Mouse (Mus musculus) midbrain, embryonic 12.5 days (tissue): Measurements from ENCODE around the gene Grk2. TPM values are rescaled to one million over a fixed set of nuclear protein-coding genes. Genes with fewer than 3 reads are reported as not detected.
A peak's percentile ranks its signal among the peaks of the same experiment; 100 is the strongest.

Source experiments
- ATAC-seq: fragments of 200-750 bp; cut with Nextera tagmentation; 2 replicates; pipeline ENCODE4 v1.8.0; 2017; ENCODE audit warnings: low read depth, moderate TSS enrichment, moderate library complexity; ENCODE audit not compliant: low FRiP score
- H3K27ac ChIP-seq: fragments of 300-500 bp; sonication (generic); replicated peaks from 2 replicates; pipeline ENCODE4 v1.5.1; 2016; ENCODE audit warnings: mild to moderate bottlenecking
- H3K27me3 ChIP-seq: fragments of 300-500 bp; sonication (generic); 2 replicates; pipeline ENCODE4 v1.6.1; 2016; ENCODE audit warnings: mild to moderate bottlenecking
- H3K36me3 ChIP-seq: fragments of 300-500 bp; sonication (generic); 2 replicates; pipeline ENCODE4 v1.6.1; 2016
- H3K4me1 ChIP-seq: fragments of 300-500 bp; sonication (generic); 2 replicates; pipeline ENCODE4 v1.6.1; 2016
- H3K4me2 ChIP-seq: fragments of 300-500 bp; sonication (generic); replicated peaks from 2 replicates; pipeline ENCODE4 v1.6.1; 2016; ENCODE audit warnings: mild to moderate bottlenecking, moderate library complexity
- H3K4me3 ChIP-seq: fragments of 300-500 bp; sonication (generic); 2 replicates; pipeline ENCODE4 v1.5.1; 2016; ENCODE audit warnings: mild to moderate bottlenecking
- H3K9ac ChIP-seq: fragments of 300-500 bp; sonication (generic); replicated peaks from 2 replicates; pipeline ENCODE4 v1.6.1; 2016; ENCODE audit warnings: mild to moderate bottlenecking, moderate library complexity
- H3K9me3 ChIP-seq: fragments of 300-500 bp; sonication (generic); 2 replicates; pipeline ENCODE4 v1.6.1; 2016; ENCODE audit warnings: mild to moderate bottlenecking
- WGBS: fragments of 180-500 bp; shearing (Covaris S2); methylation state at CpG from one replicate; pipeline ENCODE4 v1.1.7; 2016; 5-methylcytosine and 5-hydroxymethylcytosine counted together
- polyA plus RNA-seq: library from polyadenylated mRNA; unstranded; fragments of >200 nt; fragmentation: Nextera tagmentation; extraction: Ambion mirVana; gene quantifications from 2 replicates; pipeline ENCODE4 v1.2.1, GENCODE M21; 2016

The Grk2 gene
- polyA plus RNA-seq, 1 experiment from 2014 or later = 19.3 TPM

DNA sequence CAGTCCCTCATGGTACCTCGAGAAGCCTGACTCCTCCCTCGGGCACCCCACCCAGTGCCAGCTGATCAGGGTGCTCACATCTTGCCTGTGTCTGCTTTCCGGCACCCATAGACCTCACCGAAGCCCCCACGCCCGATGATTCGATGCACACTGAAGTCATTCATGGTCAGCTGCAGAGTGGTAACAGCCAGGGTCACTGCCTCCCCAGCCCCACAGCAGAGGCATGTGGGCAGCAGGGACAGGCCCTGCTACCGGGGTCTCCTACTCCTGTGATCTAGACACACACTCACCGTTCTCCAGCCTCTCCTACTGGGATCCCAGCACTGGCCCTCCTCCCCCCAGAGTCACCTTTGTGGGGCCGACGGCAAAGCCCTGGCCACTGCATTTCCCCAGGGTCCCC lies 14.9 kb downstream of the Grk2 start:
- no peak overlapping the region for H3K27ac ChIP-seq
- WGBS = 92% methylated on average over 11 of the region's 11 CpGs
- H3K27me3 ChIP-seq = no peaks in the 10 kb centered on the region
- H3K4me3 ChIP-seq = no peak overlapping the region
- H3K36me3 ChIP-seq = peaks cover 77% of the 10 kb centered on the region
- no peak for ATAC-seq
- H3K4me2 ChIP-seq = no peak overlapping the region
- H3K9me3 ChIP-seq = no peaks in the 10 kb centered on the region
- no peaks in the 10 kb centered on the region for H3K4me1 ChIP-seq
- H3K9ac ChIP-seq = no peak overlapping the region; the same call in 1 of the 2 replicates

DNA sequence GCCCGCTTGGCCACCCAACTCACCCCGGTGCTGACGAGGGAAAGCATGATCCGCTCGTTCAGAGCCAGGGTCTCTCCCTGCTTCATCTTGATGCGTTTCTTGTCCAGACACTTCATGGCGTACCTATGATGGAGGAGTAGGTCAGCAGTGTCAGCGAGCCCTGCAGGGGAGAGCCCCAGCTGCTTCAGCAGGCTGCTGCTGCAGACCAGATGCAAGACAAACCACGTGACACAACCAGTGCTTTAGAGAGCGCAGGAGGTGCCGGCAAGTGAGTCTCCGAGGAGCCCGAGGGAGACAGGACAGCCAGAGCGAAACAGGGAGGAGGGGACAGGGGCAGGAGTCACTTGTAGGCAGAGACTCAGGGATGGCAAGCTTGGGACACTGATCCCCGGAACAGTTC lies 15.3 kb downstream of the Grk2 start:
- no peak overlapping the region for H3K4me3 ChIP-seq
- H3K27ac ChIP-seq = no peak overlapping the region
- no peak overlapping the region for H3K4me2 ChIP-seq
- H3K27me3 ChIP-seq = no peaks in the 10 kb centered on the region
- H3K9me3 ChIP-seq = no peaks in the 10 kb centered on the region
- H3K36me3 ChIP-seq = peaks cover 81% of the 10 kb centered on the region
- no peak for ATAC-seq
- no peak overlapping the region for H3K9ac ChIP-seq
- 80% methylated on average over 15 of the region's 15 CpGs for WGBS
- H3K4me1 ChIP-seq = no peaks in the 10 kb centered on the region

DNA sequence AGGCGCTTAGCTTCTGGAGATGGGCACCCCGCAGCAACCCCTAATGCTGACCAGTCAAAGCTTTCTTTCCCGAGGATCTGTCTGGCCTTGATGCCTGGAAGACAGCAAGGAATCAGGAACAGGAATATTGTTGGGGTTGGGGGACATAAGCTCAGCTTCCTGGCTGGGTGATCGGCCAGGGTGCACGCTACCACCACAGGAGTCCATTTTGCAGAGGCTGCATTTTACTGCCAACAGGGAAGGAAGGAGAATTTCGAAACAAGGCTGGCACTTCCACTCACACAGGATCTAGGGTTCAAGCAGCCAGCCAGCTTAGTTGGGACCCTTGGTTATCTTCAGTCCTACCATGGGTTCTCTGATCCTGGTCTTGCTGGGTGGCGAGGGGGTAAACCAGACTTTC lies 22.4 kb downstream of the Grk2 start:
- Histone ChIP-seq H3K4me1 (peaks cover 15% of the 10 kb centered on the region), H3K36me3 (peaks cover 49% of the 10 kb centered on the region)

DNA sequence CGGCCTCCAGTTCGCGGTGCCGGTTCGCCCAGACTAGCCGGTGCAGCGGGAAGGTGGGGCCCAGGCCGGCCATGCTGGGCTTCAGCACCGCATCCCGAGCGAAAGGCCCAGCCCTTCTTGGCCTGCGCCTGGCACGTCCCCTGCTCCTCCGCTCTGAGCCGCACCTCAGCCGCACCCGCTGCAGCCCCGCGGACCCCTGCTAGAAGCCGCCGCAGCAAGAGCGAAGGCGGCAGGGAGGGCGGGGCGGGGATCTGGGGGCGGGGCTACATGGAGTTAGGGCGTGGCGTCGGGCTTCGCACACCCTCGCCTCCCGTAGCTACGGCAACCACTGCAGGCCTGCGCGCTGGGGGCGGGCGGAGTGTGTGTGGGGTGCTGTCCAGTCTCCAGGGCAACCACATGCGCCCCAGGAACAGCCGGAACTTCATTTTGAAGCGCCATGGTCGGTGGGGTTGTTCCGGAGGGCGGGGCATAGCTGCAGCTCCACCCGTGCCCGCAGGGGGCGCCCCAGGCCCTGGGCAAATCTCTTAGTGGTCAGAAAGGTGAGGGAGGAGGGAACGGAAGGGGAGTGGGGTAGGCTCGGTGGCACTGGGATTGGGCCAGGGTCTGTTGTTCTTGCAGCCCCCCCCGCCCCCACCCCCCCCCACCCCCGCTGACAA lies 23.0 kb downstream of the Grk2 start, which contains the start of gene Ankrd13d:
Gene Ankrd13d (minus strand): TSS at position 240 of the 656 bp plus-strand sequence.
- peaks cover 18% of the 10 kb centered on the region; the same call in 1 of the 2 replicates for H3K27me3 ChIP-seq

More for the DNA sequence above, 22.4 kb downstream of the Grk2 start:
- Histone ChIP-seq H3K4me3 (peak overlapping the region; percentile 70), H3K9ac (peak overlapping the region; percentile 71; the same call in 1 of the 2 replicates), H3K27ac (0 out of 2 replicates have a peak overlapping the region, but pooled peaks have one; percentile 20), H3K4me2 (peak overlapping the region; percentile 78), H3K9me3 (no peaks in the 10 kb centered on the region), H3K27me3 (peaks cover 18% of the 10 kb centered on the region; the same call in 1 of the 2 replicates)
- 54% methylated on average over 7 of the region's 7 CpGs for WGBS
- no peak for ATAC-seq

DNA sequence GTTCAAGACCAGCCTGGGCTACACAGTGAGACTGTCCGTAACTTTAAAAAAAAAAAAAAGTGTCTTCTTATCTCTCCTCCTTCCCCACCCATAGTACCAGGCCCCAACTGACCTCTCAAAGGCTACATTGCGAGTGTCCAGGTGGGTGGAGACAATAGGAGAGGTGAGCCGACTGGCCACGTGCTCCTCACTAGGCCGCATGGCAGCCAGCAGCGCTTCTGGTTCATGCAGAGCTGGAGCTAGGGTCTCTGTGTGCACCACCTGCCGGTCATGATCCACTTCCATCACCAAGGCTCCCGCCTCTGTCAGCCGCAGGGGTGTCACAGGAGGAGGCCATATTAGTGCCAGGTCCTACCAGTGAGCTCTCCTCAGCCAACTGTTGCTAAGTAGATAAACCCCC lies 25.6 kb downstream of the Grk2 start:
- Histone ChIP-seq H3K4me3 (no peak overlapping the region), H3K36me3 (peaks cover 17% of the 10 kb centered on the region), H3K4me2 (no peak overlapping the region), H3K27ac (no peak overlapping the region), H3K9ac (no peak overlapping the region), H3K9me3 (0 out of 2 replicates have a peak, but pooled peaks cover 6% of the 10 kb centered on the region), H3K4me1 (peaks cover 15% of the 10 kb centered on the region), H3K27me3 (peaks cover 18% of the 10 kb centered on the region; the same call in 1 of the 2 replicates)
- WGBS = 93% methylated on average over 9 of the region's 9 CpGs
- no peak for ATAC-seq

More for the DNA sequence above, 23.0 kb downstream of the Grk2 start, which contains the start of gene Ankrd13d:
- H3K9me3 ChIP-seq = no peaks in the 10 kb centered on the region
- H3K4me1 ChIP-seq = peaks cover 15% of the 10 kb centered on the region
- peaks cover 43% of the 10 kb centered on the region for H3K36me3 ChIP-seq
- peak within 1 kb of the TSS; percentile 71 for H3K9ac ChIP-seq
- WGBS = under 1% methylated on average over 47 of the region's 50 CpGs
- peak within 1 kb of the TSS; percentile 42; the same call in 1 of the 2 replicates for H3K27ac ChIP-seq
- peak within 1 kb of the TSS; percentile 78 for H3K4me2 ChIP-seq
- peak within 1 kb of the TSS; percentile 70 for H3K4me3 ChIP-seq
- ATAC-seq = peak; percentile 96

DNA sequence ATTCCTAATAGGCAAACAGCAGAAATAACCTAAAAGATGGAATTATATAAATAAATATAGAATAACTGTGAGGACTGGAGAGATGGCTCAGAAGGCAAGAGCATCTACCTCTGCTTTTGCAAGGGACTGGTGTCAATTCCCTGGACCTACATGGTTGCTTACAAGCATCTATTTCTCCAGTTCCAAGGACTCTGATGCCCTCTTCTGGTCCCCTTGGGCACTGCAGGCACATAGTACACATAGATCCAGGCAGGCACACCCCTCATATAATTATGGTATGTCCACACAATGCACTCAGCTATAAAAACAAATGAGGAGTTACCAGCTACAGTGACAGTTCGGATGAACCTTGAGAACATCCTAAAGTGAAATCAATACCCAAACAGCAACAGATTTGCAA lies 26.5 kb downstream of the Grk2 start:
- Histone ChIP-seq H3K36me3 (peaks cover 13% of the 10 kb centered on the region), H3K4me3 (no peak overlapping the region), H3K27me3 (peaks cover 18% of the 10 kb centered on the region; the same call in 1 of the 2 replicates), H3K4me2 (no peak overlapping the region), H3K4me1 (peaks cover 15% of the 10 kb centered on the region), H3K9me3 (0 out of 2 replicates have a peak, but pooled peaks cover 6% of the 10 kb centered on the region), H3K9ac (no peak overlapping the region), H3K27ac (no peak overlapping the region)
- WGBS = 97% methylated on average over 1 of the region's 1 CpGs
- no peak for ATAC-seq

DNA sequence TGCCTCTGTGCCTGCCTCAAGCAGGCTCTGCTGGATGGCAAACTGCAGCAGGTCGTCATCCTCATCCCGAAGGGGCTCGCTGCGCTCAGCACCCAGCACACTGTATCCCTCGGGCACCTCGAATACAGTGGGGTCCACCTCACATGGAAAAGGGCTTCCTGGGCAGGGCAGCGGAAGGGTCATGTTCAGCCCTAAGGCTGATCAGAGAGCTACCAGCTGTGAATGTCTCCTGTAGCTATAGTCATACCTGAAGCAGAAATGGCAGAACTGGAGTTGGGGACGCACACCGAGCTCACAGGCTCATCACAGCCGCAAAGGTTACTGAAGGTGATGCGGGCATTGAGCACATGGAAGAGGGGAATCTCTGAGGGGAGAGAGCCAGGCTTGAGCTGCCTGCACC lies 35.0 kb downstream of the Grk2 start:
- Histone ChIP-seq H3K27me3 (peaks cover 46% of the 10 kb centered on the region), H3K4me1 (peaks cover 11% of the 10 kb centered on the region), H3K36me3 (peaks cover 7% of the 10 kb centered on the region), H3K4me2 (no peak overlapping the region), H3K9me3 (0 out of 2 replicates have a peak, but pooled peaks cover 3% of the 10 kb centered on the region), H3K4me3 (no peak overlapping the region), H3K9ac (no peak overlapping the region), H3K27ac (no peak overlapping the region)
- 91% methylated on average over 11 of the region's 11 CpGs for WGBS
- no peak for ATAC-seq

DNA sequence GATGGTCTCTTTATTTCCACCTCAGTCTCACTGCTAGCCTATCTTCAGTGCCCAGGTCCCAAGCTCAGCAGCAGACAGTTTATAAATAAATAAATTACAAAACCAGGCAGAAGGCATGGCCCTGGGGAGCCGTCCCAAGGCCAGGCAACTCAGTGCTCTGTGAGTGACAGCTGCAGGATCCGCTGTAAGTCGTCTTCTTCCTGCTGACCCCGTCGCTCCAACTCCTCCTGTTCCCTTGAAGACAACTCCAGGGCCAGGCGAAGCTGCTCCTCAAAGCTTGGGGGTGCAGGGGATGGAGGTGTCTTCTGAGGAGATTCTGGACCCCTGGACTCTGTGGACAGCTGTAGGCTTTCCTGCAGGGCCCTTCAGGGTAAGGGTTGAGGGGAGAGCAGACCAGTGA lies 35.8 kb downstream of the Grk2 start:
- peaks cover 49% of the 10 kb centered on the region for H3K27me3 ChIP-seq
- peaks cover 7% of the 10 kb centered on the region for H3K36me3 ChIP-seq
- H3K4me3 ChIP-seq = no peak overlapping the region
- ATAC-seq = no peak
- H3K9me3 ChIP-seq = no peaks in the 10 kb centered on the region
- peaks cover 11% of the 10 kb centered on the region for H3K4me1 ChIP-seq
- H3K4me2 ChIP-seq = no peak overlapping the region
- 78% methylated on average over 6 of the region's 6 CpGs for WGBS
- H3K9ac ChIP-seq = no peak overlapping the region
- no peak overlapping the region for H3K27ac ChIP-seq

DNA sequence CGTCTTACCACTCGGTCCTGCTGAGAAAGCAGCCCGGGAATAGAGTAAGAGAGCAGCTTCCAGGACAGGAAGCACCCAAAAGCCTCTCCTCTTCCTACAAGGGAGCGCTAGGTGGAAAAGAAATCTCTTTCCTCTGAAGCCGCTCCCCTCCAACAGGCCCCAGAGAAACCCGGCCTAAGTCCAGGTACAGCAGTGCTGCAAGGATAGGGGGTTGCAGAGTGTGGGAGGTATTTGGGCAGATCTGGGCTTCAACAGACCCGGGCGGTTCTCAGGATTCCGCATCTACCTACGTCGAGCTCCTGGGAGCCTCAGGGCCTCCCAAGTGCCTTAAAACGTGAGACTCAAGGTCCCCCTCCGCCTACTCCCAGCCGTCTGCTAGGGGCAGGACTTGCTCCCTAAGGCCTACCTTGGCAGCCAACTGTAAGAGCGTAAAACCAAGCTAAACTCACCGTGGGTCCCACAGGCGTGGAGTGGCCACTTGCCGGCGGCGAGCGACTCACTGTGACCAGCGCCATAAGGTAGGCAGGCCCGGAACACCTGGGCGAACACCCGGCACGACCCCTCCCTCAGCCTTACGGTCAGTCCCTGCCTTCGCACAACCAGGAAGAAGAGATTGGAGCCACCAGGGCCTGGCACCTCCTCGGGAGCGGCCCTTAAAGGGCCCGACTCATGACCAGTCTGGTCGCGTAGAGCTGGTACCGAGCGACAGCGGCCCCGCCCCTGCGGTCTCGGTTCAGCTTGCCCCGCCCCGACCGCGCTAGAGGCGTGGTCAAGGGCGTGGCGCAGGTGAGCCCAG lies 37.3 kb downstream of the Grk2 start, which contains the start of gene Ssh3:
Gene Ssh3 (minus strand): TSS at position 615 of the 796 bp plus-strand sequence.
- Histone ChIP-seq H3K4me3 (peak within 1 kb of the TSS; percentile 33), H3K9ac (0 out of 2 replicates have a peak within 1 kb of the TSS, but pooled peaks have one; percentile 4), H3K27me3 (peaks cover 49% of the 10 kb centered on the region), H3K36me3 (peaks cover 7% of the 10 kb centered on the region), H3K4me1 (peaks cover 11% of the 10 kb centered on the region), H3K9me3 (no peaks in the 10 kb centered on the region), H3K27ac (no peak within 1 kb of the TSS), H3K4me2 (peak within 1 kb of the TSS; percentile 49)
- WGBS = 8% methylated on average over 46 of the region's 46 CpGs
- ATAC-seq = no peak

DNA sequence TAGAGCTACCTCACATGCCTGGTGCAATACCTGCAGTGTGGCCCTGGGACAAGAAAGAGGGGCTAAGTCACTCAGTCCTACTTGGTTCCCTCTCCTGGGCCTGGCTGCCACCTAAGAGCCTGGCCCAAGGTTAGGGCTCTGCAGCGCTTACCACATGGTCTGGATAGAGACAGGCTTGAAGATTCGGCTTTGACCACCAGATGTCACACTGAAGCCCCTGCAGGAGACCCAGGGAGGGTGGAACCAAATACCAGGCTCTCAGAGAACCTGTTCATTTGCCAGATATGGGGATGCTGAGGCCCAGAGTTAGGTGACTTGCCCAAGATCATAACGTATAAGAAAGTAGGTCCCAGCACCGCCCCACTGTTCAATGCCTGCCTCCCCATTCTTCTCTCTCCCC lies 40.1 kb downstream of the Grk2 start:
- Histone ChIP-seq H3K27ac (no peak overlapping the region), H3K9ac (no peak overlapping the region), H3K27me3 (peaks cover 47% of the 10 kb centered on the region), H3K4me2 (no peak overlapping the region), H3K36me3 (no peaks in the 10 kb centered on the region), H3K4me1 (peaks cover 11% of the 10 kb centered on the region), H3K4me3 (no peak overlapping the region), H3K9me3 (no peaks in the 10 kb centered on the region)
- 62% methylated on average over 4 of the region's 4 CpGs for WGBS
- no peak for ATAC-seq

DNA sequence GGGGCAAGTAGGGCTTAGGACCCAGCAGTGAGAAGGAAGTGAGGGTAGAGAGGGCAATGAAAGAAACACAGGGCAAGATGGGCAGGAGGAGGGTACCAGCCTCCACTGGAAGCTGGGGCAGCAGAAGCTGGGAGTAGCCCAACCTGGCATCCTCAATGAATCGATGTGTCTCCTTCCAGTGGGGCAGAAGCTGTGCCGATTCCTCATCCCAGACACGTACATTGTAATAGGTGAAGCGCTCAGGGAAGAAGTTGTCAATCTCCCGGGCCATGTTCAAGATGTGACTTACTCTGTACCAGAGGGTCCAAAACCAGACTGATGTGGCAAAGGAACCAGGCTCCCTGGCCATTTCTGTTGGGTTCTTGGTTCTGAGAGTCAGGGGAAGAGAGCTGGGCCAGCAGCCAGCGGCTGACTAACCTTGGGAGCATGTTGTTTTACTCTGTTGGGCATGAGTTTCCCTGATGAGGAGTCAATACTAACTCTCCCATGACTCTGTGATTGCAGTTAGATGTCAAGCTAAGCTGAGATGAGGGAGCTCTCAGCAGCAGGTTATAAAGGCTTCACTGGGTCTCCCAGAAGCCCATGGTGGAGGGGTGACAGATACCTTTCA lies 41.7 kb downstream of the Grk2 start:
- ATAC-seq = no peak
- Histone ChIP-seq H3K4me3 (no peak overlapping the region), H3K36me3 (no peaks in the 10 kb centered on the region), H3K4me2 (no peak overlapping the region), H3K4me1 (peaks cover 10% of the 10 kb centered on the region), H3K9ac (no peak overlapping the region), H3K27ac (no peak overlapping the region), H3K27me3 (peaks cover 30% of the 10 kb centered on the region), H3K9me3 (no peaks in the 10 kb centered on the region)
- 93% methylated on average over 6 of the region's 6 CpGs for WGBS
